Mouse (Mus musculus) megakaryocyte, embryonic 14.5 days (primary cell): ENCODE measurements around the gene Crip3.

Source experiments
- FLI1 ChIP-seq: IDR thresholded peaks from 2 replicates; pipeline ENCODE4 v1.6.1; 2012; ENCODE audit warnings: low read length, inconsistent platforms, mixed read lengths
- GATA1 ChIP-seq: IDR thresholded peaks from 3 replicates; pipeline ENCODE4 v1.6.1; 2012; ENCODE audit warnings: mixed read lengths, low read length, inconsistent platforms, borderline replicate concordance

GRCm38 (mm10) chr17:46418628-46419027, 10.1 kb upstream of the Crip3 start:
- no peak for TF ChIP-seq FLI1
- no peak for TF ChIP-seq GATA1
